Mouse (Mus musculus): ENCODE data around the gene Plekha7. TPM values are rescaled to one million over a fixed set of nuclear protein-coding genes. Genes with fewer than 3 reads are reported as not detected.

Gene Plekha7
- polyA plus RNA-seq, 1 experiment, result not detected

GRCm38 (mm10) chr7:116132078-116132477, 176.1 kb downstream of the Plekha7 start:
- H3K27ac ChIP-seq (ENCODE audit: insufficient read depth, low read depth, low read length), result no peak overlapping the region
- no peaks in the 10 kb centered on the region for H3K4me1 ChIP-seq (ENCODE audit: control insufficient read depth, insufficient read depth, low read length)
- no peak overlapping the region for H3K4me3 ChIP-seq (ENCODE audit: insufficient read depth, low read depth, low read length)
- WGBS, result 2% methylated on average over 5 of the region's 5 CpGs
- TF ChIP-seq POLR2A (IDR thresholded peaks at IDR 0.05; ENCODE audit: insufficient read depth, low read depth, low read length), result no peak
- peak; percentile 78 for TF ChIP-seq CTCF (IDR thresholded peaks at IDR 0.05; ENCODE audit: insufficient read depth, low read depth, low read length)

- 11% methylated on average over 4 of the region's 4 CpGs for whole genome bisulfite sequencing
- Histone ChIP-seq H3K27ac (ENCODE audit: insufficient read depth, low read depth, low read length) (no peak overlapping the region), H3K4me1 (ENCODE audit: control insufficient read depth, insufficient read depth, low read length) (no peaks in the 10 kb centered on the region), H3K4me3 (ENCODE audit: insufficient read depth, low read depth, low read length) (no peak overlapping the region)
- TF ChIP-seq POLR2A (IDR thresholded peaks at IDR 0.05; ENCODE audit: insufficient read depth, low read depth, low read length), result no peak
- no peak for TF ChIP-seq CTCF (IDR thresholded peaks at IDR 0.05; ENCODE audit: insufficient read depth, low read depth, low read length)
Measured at GRCm38 (mm10) chr7:116131390-116131789, 176.8 kb downstream of the Plekha7 start.

- 95% methylated on average over 10 of the region's 10 CpGs for WGBS
- no peak for TF ChIP-seq CTCF (IDR thresholded peaks at IDR 0.05; ENCODE audit: insufficient read depth, low read depth, low read length)
- no peak for TF ChIP-seq POLR2A (IDR thresholded peaks at IDR 0.05; ENCODE audit: insufficient read depth, low read depth, low read length)
Measured at GRCm38 (mm10) chr7:116129374-116129773, 178.8 kb downstream of the Plekha7 start.

GRCm38 (mm10) chr7:116128286-116128685, 179.9 kb downstream of the Plekha7 start:
- 97% methylated on average over 8 of the region's 8 CpGs for WGBS
- Histone ChIP-seq H3K27ac (ENCODE audit: insufficient read depth, low read depth, low read length) (no peak overlapping the region), H3K4me1 (ENCODE audit: control insufficient read depth, insufficient read depth, low read length) (no peaks in the 10 kb centered on the region), H3K4me3 (ENCODE audit: insufficient read depth, low read depth, low read length) (no peak overlapping the region)
- TF ChIP-seq CTCF (IDR thresholded peaks at IDR 0.05; ENCODE audit: insufficient read depth, low read depth, low read length), result no peak

More at GRCm38 (mm10) chr7:116129374-116129773, 178.8 kb downstream of the Plekha7 start:
- Histone ChIP-seq H3K4me1 (ENCODE audit: control insufficient read depth, insufficient read depth, low read length) (no peaks in the 10 kb centered on the region), H3K27ac (ENCODE audit: insufficient read depth, low read depth, low read length) (no peak overlapping the region), H3K4me3 (ENCODE audit: insufficient read depth, low read depth, low read length) (no peak overlapping the region)

- TF ChIP-seq POLR2A (IDR thresholded peaks at IDR 0.05; ENCODE audit: insufficient read depth, low read depth, low read length) (no peak), CTCF (IDR thresholded peaks at IDR 0.05; ENCODE audit: insufficient read depth, low read depth, low read length) (no peak)
- Histone ChIP-seq H3K4me3 (ENCODE audit: insufficient read depth, low read depth, low read length) (no peak overlapping the region), H3K4me1 (ENCODE audit: control insufficient read depth, insufficient read depth, low read length) (no peaks in the 10 kb centered on the region), H3K27ac (ENCODE audit: insufficient read depth, low read depth, low read length) (no peak overlapping the region)
- 85% methylated on average over 2 of the region's 2 CpGs for WGBS
Measured at GRCm38 (mm10) chr7:116127052-116127451, 181.1 kb downstream of the Plekha7 start.

GRCm38 (mm10) chr7:116125671-116126070, 182.5 kb downstream of the Plekha7 start:
- Histone ChIP-seq H3K4me1 (ENCODE audit: control insufficient read depth, insufficient read depth, low read length) (no peaks in the 10 kb centered on the region), H3K4me3 (ENCODE audit: insufficient read depth, low read depth, low read length) (no peak overlapping the region), H3K27ac (ENCODE audit: insufficient read depth, low read depth, low read length) (no peak overlapping the region)
- 79% methylated on average over 7 of the region's 7 CpGs for WGBS
- TF ChIP-seq POLR2A (IDR thresholded peaks at IDR 0.05; ENCODE audit: insufficient read depth, low read depth, low read length), result no peak
- TF ChIP-seq CTCF (IDR thresholded peaks at IDR 0.05; ENCODE audit: insufficient read depth, low read depth, low read length), result no peak

- 93% methylated on average over 12 of the region's 12 CpGs for WGBS
- Histone ChIP-seq H3K4me1 (ENCODE audit: control insufficient read depth, insufficient read depth, low read length) (no peaks in the 10 kb centered on the region), H3K27ac (ENCODE audit: insufficient read depth, low read depth, low read length) (no peak overlapping the region), H3K4me3 (ENCODE audit: insufficient read depth, low read depth, low read length) (no peak overlapping the region)
- no peak for TF ChIP-seq POLR2A (IDR thresholded peaks at IDR 0.05; ENCODE audit: insufficient read depth, low read depth, low read length)
- no peak for TF ChIP-seq CTCF (IDR thresholded peaks at IDR 0.05; ENCODE audit: insufficient read depth, low read depth, low read length)
Measured at GRCm38 (mm10) chr7:116124057-116124456, 184.1 kb downstream of the Plekha7 start.

GRCm38 (mm10) chr7:116123597-116123985, 184.6 kb downstream of the Plekha7 start:
- TF ChIP-seq POLR2A (IDR thresholded peaks at IDR 0.05; ENCODE audit: insufficient read depth, low read depth, low read length) (no peak), CTCF (IDR thresholded peaks at IDR 0.05; ENCODE audit: insufficient read depth, low read depth, low read length) (no peak)
- Histone ChIP-seq H3K4me1 (ENCODE audit: control insufficient read depth, insufficient read depth, low read length) (no peaks in the 10 kb centered on the region), H3K27ac (ENCODE audit: insufficient read depth, low read depth, low read length) (no peak overlapping the region), H3K4me3 (ENCODE audit: insufficient read depth, low read depth, low read length) (no peak overlapping the region)
- WGBS, result 68% methylated on average over 2 of the region's 2 CpGs

GRCm38 (mm10) chr7:116122981-116123596, 185.1 kb downstream of the Plekha7 start:
- H3K4me3 ChIP-seq (ENCODE audit: insufficient read depth, low read depth, low read length), result no peak overlapping the region
- H3K27ac ChIP-seq (ENCODE audit: insufficient read depth, low read depth, low read length), result no peak overlapping the region
- WGBS, result 55% methylated on average over 13 of the region's 13 CpGs
- no peaks in the 10 kb centered on the region for H3K4me1 ChIP-seq (ENCODE audit: control insufficient read depth, insufficient read depth, low read length)
- no peak for TF ChIP-seq POLR2A (IDR thresholded peaks at IDR 0.05; ENCODE audit: insufficient read depth, low read depth, low read length)
- no peak for TF ChIP-seq CTCF (IDR thresholded peaks at IDR 0.05; ENCODE audit: insufficient read depth, low read depth, low read length)

- H3K4me3 ChIP-seq (ENCODE audit: insufficient read depth, low read depth, low read length), result no peak overlapping the region
- 76% methylated on average over 11 of the region's 11 CpGs for whole genome bisulfite sequencing
- TF ChIP-seq CTCF (IDR thresholded peaks at IDR 0.05; ENCODE audit: insufficient read depth, low read depth, low read length) (no peak), POLR2A (IDR thresholded peaks at IDR 0.05; ENCODE audit: insufficient read depth, low read depth, low read length) (no peak)
- no peaks in the 10 kb centered on the region for H3K4me1 ChIP-seq (ENCODE audit: control insufficient read depth, insufficient read depth, low read length)
- H3K27ac ChIP-seq (ENCODE audit: insufficient read depth, low read depth, low read length), result no peak overlapping the region
Measured at GRCm38 (mm10) chr7:116121202-116121601, 187.0 kb downstream of the Plekha7 start.

Measured in olfactory bulb, adult 2 months (tissue).